Mouse (Mus musculus) limb, embryonic 13.5 days (tissue): ENCODE results near the gene Cep19. TPM values are rescaled to one million over a fixed set of nuclear protein-coding genes. Genes with fewer than 3 reads are reported as not detected.
"Not testable (repeated sequence)": the region's sequence is repeated elsewhere in the genome, so short reads cannot be mapped to it uniquely, and the experiment has no call there.

Source experiments
- ATAC-seq: fragments of 200-750 bp; cut with Nextera tagmentation; 2 replicates; pipeline ENCODE4 v1.8.0; 2017; ENCODE audit warnings: low read depth, moderate number of reproducible peaks, moderate TSS enrichment; ENCODE audit not compliant: low FRiP score
- H3K27ac ChIP-seq: fragments of 300-500 bp; sonication (generic); 2 replicates; pipeline ENCODE4 v1.5.1; 2015; ENCODE audit warnings: inconsistent platforms, mild to moderate bottlenecking, moderate library complexity
- H3K27me3 ChIP-seq: fragments of 300-500 bp; sonication (generic); 2 replicates; pipeline ENCODE4 v1.6.1; 2015; ENCODE audit warnings: mild to moderate bottlenecking, inconsistent platforms
- H3K36me3 ChIP-seq: fragments of 300-500 bp; sonication (generic); 2 replicates; pipeline ENCODE4 v1.6.1; 2015; ENCODE audit warnings: inconsistent platforms, mild to moderate bottlenecking, moderate library complexity
- H3K4me1 ChIP-seq: fragments of 300-500 bp; sonication (generic); 2 replicates; pipeline ENCODE4 v1.6.1; 2015; ENCODE audit warnings: inconsistent platforms
- H3K4me2 ChIP-seq: fragments of 300-500 bp; sonication (generic); replicated peaks from 2 replicates; pipeline ENCODE4 v1.6.1; 2015; ENCODE audit warnings: inconsistent platforms, mild to moderate bottlenecking, moderate library complexity
- H3K4me3 ChIP-seq: fragments of 300-500 bp; sonication (generic); 2 replicates; pipeline ENCODE4 v1.5.1; 2015; ENCODE audit warnings: moderate library complexity, mild to moderate bottlenecking, inconsistent platforms
- H3K9ac ChIP-seq: fragments of 300-500 bp; sonication (generic); 2 replicates; pipeline ENCODE4 v1.6.1; 2015; ENCODE audit warnings: mild to moderate bottlenecking, inconsistent platforms
- H3K9me3 ChIP-seq: fragments of 300-500 bp; sonication (generic); 2 replicates; pipeline ENCODE4 v1.6.1; 2016; ENCODE audit warnings: inconsistent platforms
- WGBS: fragments of 180-500 bp; shearing (Covaris S2); methylation state at CpG from one replicate; pipeline ENCODE4 v1.1.7; 2015; 5-methylcytosine and 5-hydroxymethylcytosine counted together
- polyA plus RNA-seq: library from polyadenylated mRNA; unstranded; fragments of >200 nt; fragmentation: Nextera tagmentation; extraction: Ambion mirVana; gene quantifications from 2 replicates; pipeline ENCODE4 v1.2.1, GENCODE M21; 2015

The Cep19 gene
- polyA plus RNA-seq, 1 experiment from 2014 or later: 30.0 TPM

- ATAC-seq: no peak
- whole genome bisulfite sequencing: under 1% methylated on average over 30 of the region's 30 CpGs
- no peaks in the 10 kb centered on the region for H3K27me3 ChIP-seq
Measured at GRCm38 (mm10) chr16:32078408-32078990, 21.1 kb upstream of the Cep19 start.

DNA sequence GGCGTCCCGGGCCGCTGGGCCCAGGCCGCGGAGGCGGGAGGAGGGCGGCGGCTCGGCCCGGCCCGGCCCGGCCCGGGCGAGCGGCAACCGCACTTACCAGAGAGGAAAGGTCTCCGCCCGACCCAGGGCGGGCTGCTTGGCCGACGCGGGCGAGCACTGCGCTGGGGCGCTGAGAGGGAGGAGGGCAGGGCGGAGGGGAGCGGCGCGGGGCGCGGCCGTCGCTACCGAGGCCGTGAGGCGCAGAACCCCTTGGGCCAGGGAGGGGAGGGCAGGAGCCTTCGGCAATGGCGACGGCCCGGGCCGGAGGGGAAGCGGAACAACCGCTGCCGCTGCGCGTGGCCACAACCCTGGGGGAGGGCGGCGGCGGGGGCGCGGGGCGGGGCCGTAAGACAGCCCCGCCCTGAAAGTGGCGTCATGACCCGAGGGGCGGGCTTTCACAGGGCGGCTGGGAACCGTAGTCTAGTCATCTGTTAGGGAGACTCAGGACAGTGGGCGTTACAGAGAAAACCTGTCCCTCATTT, 20.5 kb upstream of the Cep19 start, which contains the start of gene Pak2:
Gene Pak2, minus strand, starts transcription at position 352 of the 521 bp plus-strand sequence.
- Histone ChIP-seq H3K27ac (peak within 1 kb of the TSS; percentile 96), H3K9me3 (no peaks in the 10 kb centered on the region), H3K27me3 (no peaks in the 10 kb centered on the region), H3K9ac (peak within 1 kb of the TSS; percentile 98), H3K4me3 (peak within 1 kb of the TSS; percentile 97), H3K4me2 (peak within 1 kb of the TSS; percentile 78), H3K4me1 (peaks cover 21% of the 10 kb centered on the region), H3K36me3 (peaks cover 8% of the 10 kb centered on the region)
- WGBS: 1% methylated on average over 30 of the region's 60 CpGs
- ATAC-seq: peak; percentile 95

More at GRCm38 (mm10) chr16:32078408-32078990, 21.1 kb upstream of the Cep19 start:
- H3K4me1 ChIP-seq: peaks cover 21% of the 10 kb centered on the region
- peak overlapping the region; percentile 98 for H3K9ac ChIP-seq
- peak overlapping the region; percentile 78 for H3K4me2 ChIP-seq
- no peaks in the 10 kb centered on the region for H3K9me3 ChIP-seq
- H3K27ac ChIP-seq: peak overlapping the region; percentile 96
- peak overlapping the region; percentile 97 for H3K4me3 ChIP-seq
- peaks cover 5% of the 10 kb centered on the region for H3K36me3 ChIP-seq

DNA sequence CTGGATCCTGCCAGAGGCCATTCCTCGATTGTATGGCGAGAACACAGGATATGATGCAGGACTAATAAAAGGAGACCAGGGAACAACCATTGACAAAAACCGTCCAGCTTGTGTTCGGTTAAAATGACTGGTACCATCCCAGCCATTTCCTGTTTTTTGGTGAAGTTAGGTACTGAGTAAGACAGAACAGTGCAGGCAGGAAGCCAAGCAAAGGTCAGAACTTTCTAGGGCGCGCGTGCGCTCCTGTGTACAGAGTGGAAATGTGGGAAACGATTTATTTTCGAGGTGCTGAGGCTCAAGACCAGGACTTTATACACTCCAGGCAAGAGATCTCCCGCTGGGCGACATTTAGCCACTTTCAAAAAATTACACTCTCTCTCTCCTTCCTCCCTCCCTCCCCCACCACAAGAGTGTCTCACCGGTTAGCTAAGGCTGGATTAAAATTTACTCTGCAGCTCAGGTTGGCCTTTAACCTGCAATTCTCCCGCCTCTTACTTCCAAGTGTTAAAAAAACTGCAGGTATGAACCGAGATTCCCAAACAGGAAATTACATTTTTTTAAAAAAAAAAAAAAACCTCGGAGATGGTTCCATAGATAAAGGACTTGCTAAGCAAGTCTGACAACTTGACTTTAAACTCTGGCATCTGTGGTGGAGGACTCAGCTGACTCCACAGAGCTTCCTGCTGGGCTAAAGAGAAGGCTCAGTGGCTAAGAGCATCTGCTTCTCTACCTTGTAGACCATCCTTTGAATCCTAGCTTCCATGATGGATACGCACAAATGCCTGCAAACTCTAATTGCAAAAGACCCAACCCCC, 11.8 kb upstream of the Cep19 start:
- Histone ChIP-seq H3K9ac (no peak overlapping the region), H3K4me2 (no peak overlapping the region), H3K9me3 (no peaks in the 10 kb centered on the region), H3K4me1 (no peaks in the 10 kb centered on the region), H3K27ac (0 out of 2 replicates have a peak overlapping the region, but pooled peaks have one; percentile 28), H3K36me3 (peaks cover 83% of the 10 kb centered on the region), H3K4me3 (no peak overlapping the region), H3K27me3 (no peaks in the 10 kb centered on the region)
- ATAC-seq: no peak
- 76% methylated on average over 17 of the region's 17 CpGs for WGBS

GRCm38 (mm10) chr16:32091466-32091865, 8.1 kb upstream of the Cep19 start:
- Histone ChIP-seq H3K27ac (no peak overlapping the region), H3K36me3 (peaks cover 72% of the 10 kb centered on the region), H3K9me3 (no peaks in the 10 kb centered on the region), H3K4me1 (no peaks in the 10 kb centered on the region), H3K27me3 (no peaks in the 10 kb centered on the region), H3K4me2 (no peak overlapping the region), H3K9ac (no peak overlapping the region), H3K4me3 (no peak overlapping the region)
- ATAC-seq: no peak
- 92% methylated on average over 7 of the region's 7 CpGs for WGBS

- not testable (repeated sequence) for H3K9me3 ChIP-seq, ATAC-seq, H3K27me3 ChIP-seq, H3K4me3 ChIP-seq, H3K27ac ChIP-seq, H3K9ac ChIP-seq
- WGBS: 87% methylated on average over 2 of the region's 2 CpGs
- Histone ChIP-seq H3K4me2 (0 out of 2 replicates have a peak overlapping the region, but pooled peaks have one; percentile 9), H3K4me1 (peaks cover 18% of the 10 kb centered on the region), H3K36me3 (peaks cover 24% of the 10 kb centered on the region)
Measured at GRCm38 (mm10) chr16:32097757-32098156, 1.8 kb upstream of the Cep19 start.

GRCm38 (mm10) chr16:32098897-32099637, 533 bp upstream of the Cep19 start:
- Histone ChIP-seq H3K27ac (peak overlapping the region; percentile 82), H3K9me3 (no peaks in the 10 kb centered on the region), H3K4me3 (peak overlapping the region; percentile 86), H3K4me1 (peaks cover 18% of the 10 kb centered on the region), H3K27me3 (no peaks in the 10 kb centered on the region), H3K9ac (peak overlapping the region; percentile 95), H3K4me2 (peak overlapping the region; percentile 83), H3K36me3 (peaks cover 36% of the 10 kb centered on the region)
- under 1% methylated on average over 39 of the region's 39 CpGs for WGBS
- ATAC-seq: peak; percentile 82

DNA sequence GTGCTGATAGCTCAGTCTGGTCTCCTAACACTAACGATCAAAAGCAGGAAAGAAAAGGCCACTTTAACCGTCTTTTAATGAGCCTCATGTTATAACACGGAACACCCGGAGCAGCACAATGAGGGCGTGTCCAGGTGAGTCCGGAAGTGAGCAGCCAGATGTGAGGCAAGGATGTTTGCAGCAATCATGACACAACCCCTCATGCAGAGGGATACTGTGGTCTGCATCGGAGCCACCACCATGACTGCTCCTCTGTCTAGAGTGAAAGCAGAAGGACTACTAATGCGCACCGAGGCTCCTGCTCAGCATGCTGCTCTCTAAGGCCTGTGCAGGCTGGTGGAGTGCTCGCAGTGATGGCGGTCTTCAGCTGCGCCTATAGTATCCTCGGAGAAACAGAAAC, 2.7 kb downstream of the Cep19 start:
- no peak for ATAC-seq
- no peaks in the 10 kb centered on the region for H3K27me3 ChIP-seq
- H3K27ac ChIP-seq: no peak overlapping the region
- WGBS: 88% methylated on average over 13 of the region's 13 CpGs
- H3K4me2 ChIP-seq: no peak overlapping the region
- no peak overlapping the region for H3K9ac ChIP-seq
- H3K4me3 ChIP-seq: no peak overlapping the region
- H3K36me3 ChIP-seq: peaks cover 47% of the 10 kb centered on the region
- H3K9me3 ChIP-seq: peaks cover 2% of the 10 kb centered on the region; the same call in 1 of the 2 replicates
- peaks cover 18% of the 10 kb centered on the region for H3K4me1 ChIP-seq

DNA sequence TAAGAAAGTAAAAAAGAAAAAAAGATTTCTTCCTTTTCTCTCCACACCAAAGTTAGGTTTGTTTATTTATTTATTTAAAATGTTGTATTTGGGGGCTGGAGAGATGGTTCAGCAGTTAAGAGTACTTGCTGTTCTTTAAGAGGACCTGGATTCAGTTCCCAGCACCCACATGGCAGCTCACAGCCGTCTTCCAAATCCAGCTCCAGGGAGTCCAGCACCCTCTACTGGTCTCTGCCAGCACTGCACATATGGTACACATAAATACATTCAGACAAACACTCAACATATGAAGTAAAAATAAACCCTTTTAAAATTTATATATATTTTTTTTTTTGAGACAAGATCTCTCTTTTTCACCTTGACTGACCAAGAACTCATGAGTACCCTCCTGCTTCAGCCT, 6.1 kb downstream of the Cep19 start:
- H3K4me2 ChIP-seq: no peak overlapping the region

GRCm38 (mm10) chr16:32107342-32108045, 7.9 kb downstream of the Cep19 start:
- 90% methylated on average over 12 of the region's 12 CpGs for WGBS
- H3K36me3 ChIP-seq: peaks cover 61% of the 10 kb centered on the region
- no peak for ATAC-seq
- no peaks in the 10 kb centered on the region for H3K27me3 ChIP-seq
- H3K4me2 ChIP-seq: no peak overlapping the region
- no peak overlapping the region for H3K9ac ChIP-seq
- no peak overlapping the region for H3K4me3 ChIP-seq
- H3K4me1 ChIP-seq: no peaks in the 10 kb centered on the region
- peaks cover 2% of the 10 kb centered on the region; the same call in 1 of the 2 replicates for H3K9me3 ChIP-seq
- H3K27ac ChIP-seq: no peak overlapping the region

More for the DNA sequence above, 6.1 kb downstream of the Cep19 start:
- WGBS: 93% methylated on average over 1 of the region's 1 CpGs
- no peak overlapping the region for H3K9ac ChIP-seq
- no peak for ATAC-seq
- no peaks in the 10 kb centered on the region for H3K4me1 ChIP-seq
- H3K4me3 ChIP-seq: no peak overlapping the region
- no peaks in the 10 kb centered on the region for H3K27me3 ChIP-seq
- H3K27ac ChIP-seq: no peak overlapping the region
- peaks cover 2% of the 10 kb centered on the region; the same call in 1 of the 2 replicates for H3K9me3 ChIP-seq
- peaks cover 66% of the 10 kb centered on the region for H3K36me3 ChIP-seq

- WGBS: 74% methylated on average over 7 of the region's 7 CpGs
- no peak for ATAC-seq
- peaks cover 54% of the 10 kb centered on the region for H3K36me3 ChIP-seq
Measured at GRCm38 (mm10) chr16:32108170-32108569, 8.6 kb downstream of the Cep19 start.

GRCm38 (mm10) chr16:32108578-32108977, 9.0 kb downstream of the Cep19 start:
- no peak overlapping the region for H3K9ac ChIP-seq
- H3K4me3 ChIP-seq: no peak overlapping the region
- no peaks in the 10 kb centered on the region for H3K4me1 ChIP-seq
- H3K4me2 ChIP-seq: no peak overlapping the region
- no peak for ATAC-seq
- H3K27me3 ChIP-seq: no peaks in the 10 kb centered on the region
- no peak overlapping the region for H3K27ac ChIP-seq
- peaks cover 50% of the 10 kb centered on the region for H3K36me3 ChIP-seq
- H3K9me3 ChIP-seq: peaks cover 2% of the 10 kb centered on the region; the same call in 1 of the 2 replicates
- 88% methylated on average over 2 of the region's 2 CpGs for WGBS

More at GRCm38 (mm10) chr16:32108170-32108569, 8.6 kb downstream of the Cep19 start:
- H3K27me3 ChIP-seq: no peaks in the 10 kb centered on the region
- H3K4me2 ChIP-seq: no peak overlapping the region
- H3K27ac ChIP-seq: no peak overlapping the region
- H3K4me3 ChIP-seq: no peak overlapping the region
- peaks cover 2% of the 10 kb centered on the region; the same call in 1 of the 2 replicates for H3K9me3 ChIP-seq
- H3K9ac ChIP-seq: no peak overlapping the region
- H3K4me1 ChIP-seq: no peaks in the 10 kb centered on the region
